Mouse (Mus musculus) kidney, postnatal 4 days (tissue): ENCODE measurements around the gene Apbb1.

Experiments used
- DNase-seq, 2 experiments: peaks; one replicate each; pipeline ENCODE4 v3.0.0; 2021; ENCODE audit warnings: mixed read lengths in 2 of 2

The Apbb1 gene

DNA sequence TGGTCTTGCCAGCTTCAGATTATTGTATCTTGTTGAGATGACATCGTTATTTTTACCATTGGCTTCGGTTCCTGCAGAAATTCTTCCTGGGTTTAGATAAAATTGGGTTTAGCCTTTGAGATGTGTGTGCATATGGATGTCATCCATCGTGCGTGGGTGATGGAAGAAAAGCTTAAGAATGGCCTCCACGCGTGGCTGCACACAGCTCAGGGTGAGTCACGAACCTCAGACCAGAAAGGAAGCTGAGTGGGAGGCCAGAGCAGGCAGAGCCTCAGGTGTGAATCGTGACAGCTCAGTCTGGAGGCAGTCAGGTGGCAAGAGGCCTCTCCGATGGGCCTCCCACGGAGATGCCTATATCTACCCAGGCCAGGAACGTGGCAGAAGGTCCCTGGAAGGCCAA is 62.1 kb downstream of the Apbb1 start:
- no peak for DNase-seq

DNA sequence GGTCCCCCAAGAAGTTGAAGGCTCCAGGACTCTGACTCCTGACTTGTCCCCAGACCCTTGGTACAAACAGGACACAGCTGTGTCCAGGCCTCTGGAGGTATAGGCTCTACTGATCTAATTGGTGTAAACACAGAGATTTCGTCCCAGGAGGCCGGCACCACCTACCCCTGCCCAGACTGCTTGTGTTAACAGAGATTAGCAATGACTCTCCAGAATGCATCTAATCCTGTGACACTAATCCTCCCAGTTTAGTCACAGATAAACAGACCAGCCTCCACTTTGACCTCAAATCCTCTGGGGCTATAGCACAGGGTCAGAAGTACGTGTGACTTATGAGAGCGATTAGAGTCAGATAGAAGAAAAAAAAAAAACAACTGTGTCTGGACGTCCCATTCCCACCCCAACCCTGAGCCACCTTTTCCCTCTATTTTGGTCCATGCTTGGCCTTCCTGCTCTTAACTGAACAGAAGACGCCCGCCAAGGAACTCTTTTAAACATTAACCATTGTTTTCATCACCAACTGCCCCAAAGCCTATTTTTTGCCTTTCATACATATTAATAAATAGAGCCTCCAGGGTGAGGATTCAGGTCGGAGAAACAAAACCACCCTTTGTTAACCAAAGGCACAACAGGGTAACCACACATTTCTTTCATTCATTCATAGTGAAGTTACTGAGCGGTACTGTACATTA is 64.6 kb downstream of the Apbb1 start:
- no peak for DNase-seq

DNA sequence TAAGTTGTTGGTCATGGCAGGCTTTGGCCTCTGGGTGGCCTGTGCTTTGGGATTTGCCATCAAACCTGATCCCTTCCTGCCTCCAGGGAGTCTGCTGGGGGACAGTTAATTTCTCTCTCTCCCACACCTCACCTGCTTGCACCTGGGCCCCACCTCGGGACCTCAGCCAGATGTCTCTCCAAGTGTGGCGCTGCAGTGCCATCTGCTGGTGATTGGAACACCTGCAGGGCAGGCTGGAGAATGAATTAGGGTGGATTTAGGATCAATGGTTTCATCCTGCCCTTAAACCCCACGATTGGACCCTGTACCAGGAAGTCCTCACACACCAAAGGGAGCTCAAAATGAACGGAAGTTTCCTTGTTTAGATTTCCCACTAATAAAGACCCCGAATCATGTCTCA is 66.3 kb downstream of the Apbb1 start:
- peak; percentile 77 to 80 for DNase-seq

DNA sequence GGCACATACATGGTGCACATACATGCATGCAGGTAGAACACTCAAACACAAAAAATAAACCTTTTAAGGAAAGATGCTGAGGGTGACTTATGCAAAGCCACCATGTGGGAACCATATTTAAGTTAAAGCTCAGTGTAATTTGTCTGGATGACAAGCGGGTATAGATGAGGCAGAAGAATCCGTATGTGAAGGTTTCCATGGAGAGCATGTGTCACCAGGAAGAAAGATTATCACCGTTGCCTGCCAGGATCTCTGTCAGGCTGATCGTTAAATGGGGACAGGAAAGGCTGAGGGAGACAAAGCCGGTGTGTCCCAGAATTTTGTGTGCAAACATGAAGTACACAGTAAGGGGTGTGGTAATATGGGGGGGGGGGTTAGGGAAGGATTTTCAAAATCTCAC is 66.9 kb downstream of the Apbb1 start:
- no peak for DNase-seq

DNA sequence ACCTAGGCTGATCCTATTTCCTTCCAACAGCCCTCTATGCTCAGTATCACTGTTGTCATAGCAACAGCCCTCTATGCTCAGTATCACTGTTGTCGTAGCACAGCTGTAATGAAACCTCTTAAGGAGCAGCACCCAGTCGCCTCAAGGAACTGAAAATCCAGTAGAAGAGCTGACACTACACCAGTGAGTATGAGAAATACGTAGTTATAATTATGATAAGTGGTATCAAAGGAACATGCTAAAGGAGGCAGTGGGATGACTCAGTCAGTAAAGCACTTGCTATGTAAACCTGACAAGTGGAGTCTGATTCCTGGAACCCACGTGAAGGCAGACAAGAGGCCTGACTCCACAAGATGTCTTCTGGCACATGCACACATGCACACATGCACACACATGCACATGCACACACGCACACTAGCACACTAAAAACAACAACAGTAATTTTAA is 67.6 kb downstream of the Apbb1 start:
- DNase-seq = no peak

DNA sequence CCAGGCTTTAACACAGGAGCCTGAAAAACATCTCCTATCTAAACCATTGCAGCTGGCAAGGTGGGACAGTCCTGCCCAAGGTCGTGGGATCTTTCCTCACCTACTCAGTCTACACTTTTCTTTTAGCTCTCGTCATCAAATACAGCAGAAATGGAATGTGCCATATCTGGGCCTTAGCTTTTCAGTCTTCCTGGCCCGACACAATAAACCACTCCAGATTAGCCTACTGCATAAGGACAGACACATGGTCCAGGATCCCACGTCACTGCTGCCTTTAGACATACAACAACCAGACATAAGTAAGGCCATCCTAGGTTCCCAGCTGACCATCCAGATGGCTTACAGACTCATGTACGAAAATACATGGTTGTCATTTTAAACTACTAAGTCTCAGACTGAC is 71.3 kb downstream of the Apbb1 start:
- no peak for DNase-seq
